Mouse (Mus musculus) C2C12 (cell line): ENCODE measurements around the gene Dnajc25. TPM values are rescaled to one million over a fixed set of nuclear protein-coding genes. Genes with fewer than 3 reads are reported as not detected.

Experiments
- H3K27me3 ChIP-seq: one replicate; pipeline ENCODE4 v1.6.1; 2011; ENCODE audit not compliant: control insufficient read depth, insufficient read depth, insufficient read length
- H3K36me3 ChIP-seq: one replicate; pipeline ENCODE4 v1.6.1; 2011; ENCODE audit not compliant: control insufficient read depth, insufficient read depth
- H3K4me3 ChIP-seq: one replicate; pipeline ENCODE4 v1.5.1; 2011; ENCODE audit warnings: mild to moderate bottlenecking, control low read depth; ENCODE audit not compliant: poor library complexity, insufficient read depth, severe bottlenecking
- H3K79me2 ChIP-seq: one replicate; pipeline ENCODE4 v1.6.1; 2011; ENCODE audit not compliant: control insufficient read depth, insufficient read depth
- H3K79me3 ChIP-seq: one replicate; pipeline ENCODE4 v1.6.1; 2011; ENCODE audit warnings: low read depth, control low read depth
- H3ac ChIP-seq: one replicate; pipeline ENCODE3; 2011; ENCODE audit warnings: low read depth; ENCODE audit not compliant: control insufficient read depth, insufficient read length
- CEBPB ChIP-seq: IDR thresholded peaks from one replicate; pipeline ENCODE4 v1.6.1; 2011; ENCODE audit warnings: low read depth, mild to moderate bottlenecking, control low read depth, moderate library complexity
- CTCF ChIP-seq: IDR thresholded peaks from one replicate; pipeline ENCODE4 v1.5.1; 2011; ENCODE audit not compliant: control insufficient read depth, insufficient read depth, insufficient read length
- FOSL1 ChIP-seq: IDR thresholded peaks from one replicate; pipeline ENCODE4 v1.8.0; 2011; ENCODE audit warnings: mild to moderate bottlenecking, low read length; ENCODE audit not compliant: poor library complexity, insufficient read depth, severe bottlenecking
- MAX ChIP-seq: IDR thresholded peaks from one replicate; pipeline ENCODE4 v1.6.1; 2011; ENCODE audit warnings: mild to moderate bottlenecking, control low read depth
- MYOD1 ChIP-seq: IDR thresholded peaks from one replicate; pipeline ENCODE4 v1.6.1; 2011; ENCODE audit warnings: low read depth; ENCODE audit not compliant: control insufficient read depth, insufficient read length
- MYOG ChIP-seq: IDR thresholded peaks from one replicate; pipeline ENCODE4 v1.6.1; 2011; ENCODE audit not compliant: control insufficient read depth, insufficient read length; ENCODE audit errors: extremely low read depth
- USF1 ChIP-seq: IDR thresholded peaks from one replicate; pipeline ENCODE4 v1.6.1; 2011; ENCODE audit warnings: low read depth, mild to moderate bottlenecking, control low read depth, moderate library complexity
- long read RNA-seq, 2 experiments: library from polyadenylated mRNA; unstranded; transcript quantifications; one replicate each; pipeline ENCODE4 v2.0.0; 2019 to 2020
- polyA plus RNA-seq: library from polyadenylated mRNA; unstranded; fragments of >200 nt; fragmentation: generic; extraction: Trizol; gene quantifications from one replicate; pipeline ENCODE4 v1.2.1, GENCODE M21; 2012; ENCODE audit warnings: missing spikeins

Gene Dnajc25
- polyA plus RNA-seq: 7.4 TPM
- long read RNA-seq, experiment 1, full-length matches to known transcripts: 22 of 38 reads
- long read RNA-seq, experiment 1, partial matches to known transcripts: 15 of 38 reads
- long read RNA-seq, experiment 1, other reads (novel, unspliced or antisense): 1 of 38 reads
- long read RNA-seq, experiment 2, full-length matches to known transcripts: 4 of 5 reads
- long read RNA-seq, experiment 2, partial matches to known transcripts: 1 of 5 reads
- long read RNA-seq, experiment 2, other reads (novel, unspliced or antisense): 0 of 5 reads

- Histone ChIP-seq H3K27me3 (no peaks in the 10 kb centered on the region), H3ac (no peak within 1 kb of the TSS), H3K79me3 (no peaks in the 10 kb centered on the region)
Measured at GRCm38 (mm10) chr4:58994762-58995161, at the start of gene Dnajc25. Dnajc25 (plus strand) TSS chr4:58995062.

DNA sequence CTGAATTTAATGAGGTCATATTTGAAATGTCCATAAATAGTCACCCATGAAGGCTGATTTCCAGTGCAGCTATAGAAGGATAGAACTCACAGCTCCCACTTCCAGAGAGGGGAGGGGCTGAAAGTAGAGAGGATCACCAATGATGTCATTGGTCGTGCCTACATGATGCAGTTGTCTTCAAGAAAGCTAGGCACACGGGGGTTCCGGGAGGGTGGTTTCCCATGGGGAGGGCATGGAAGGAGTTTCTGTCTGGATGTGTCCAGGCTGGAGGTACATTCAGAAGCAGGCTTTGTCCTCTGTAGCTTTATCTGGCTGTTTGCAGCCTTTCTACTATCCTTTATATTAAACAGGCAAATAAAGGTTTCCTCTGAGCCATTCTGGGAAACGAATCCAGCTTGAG, 46.5 kb upstream of the Dnajc25 start:
- Histone ChIP-seq H3K4me3 (no peak overlapping the region), H3ac (no peak overlapping the region), H3K27me3 (peaks cover 18% of the 10 kb centered on the region), H3K36me3 (no peaks in the 10 kb centered on the region), H3K79me3 (no peaks in the 10 kb centered on the region), H3K79me2 (no peaks in the 10 kb centered on the region)
- no peak for TF ChIP-seq USF1
- no peak for TF ChIP-seq MAX
- no peak for TF ChIP-seq FOSL1
- no peak for TF ChIP-seq MYOD1
- TF ChIP-seq CEBPB: no peak
- TF ChIP-seq CTCF: no peak
- TF ChIP-seq MYOG: no peak

More at GRCm38 (mm10) chr4:58994762-58995161, at the start of gene Dnajc25:
- Histone ChIP-seq H3K36me3 (no peaks in the 10 kb centered on the region), H3K79me2 (no peaks in the 10 kb centered on the region), H3K4me3 (no peak within 1 kb of the TSS)
- no peak for TF ChIP-seq CTCF
- no peak for TF ChIP-seq CEBPB

- no peaks in the 10 kb centered on the region for H3K79me3 ChIP-seq
- TF ChIP-seq CTCF: no peak
- TF ChIP-seq MYOD1: no peak
- no peak for TF ChIP-seq FOSL1
- no peak for TF ChIP-seq MAX
- no peak for TF ChIP-seq MYOG
- TF ChIP-seq CEBPB: no peak
- TF ChIP-seq USF1: no peak
- no peak overlapping the region for H3ac ChIP-seq
- no peaks in the 10 kb centered on the region for H3K79me2 ChIP-seq
- H3K36me3 ChIP-seq: no peaks in the 10 kb centered on the region
- no peak overlapping the region for H3K4me3 ChIP-seq
- no peaks in the 10 kb centered on the region for H3K27me3 ChIP-seq
Measured at GRCm38 (mm10) chr4:58952630-58953029, 42.2 kb upstream of the Dnajc25 start.

GRCm38 (mm10) chr4:58961719-58962118, 33.1 kb upstream of the Dnajc25 start:
- Histone ChIP-seq H3K36me3 (no peaks in the 10 kb centered on the region), H3K27me3 (no peaks in the 10 kb centered on the region), H3K4me3 (no peak overlapping the region), H3K79me2 (no peaks in the 10 kb centered on the region), H3ac (no peak overlapping the region), H3K79me3 (no peaks in the 10 kb centered on the region)
- TF ChIP-seq FOSL1: no peak
- TF ChIP-seq CEBPB: no peak
- no peak for TF ChIP-seq CTCF
- no peak for TF ChIP-seq MYOG
- TF ChIP-seq MYOD1: no peak
- no peak for TF ChIP-seq MAX
- no peak for TF ChIP-seq USF1

GRCm38 (mm10) chr4:58963271-58963670, 31.6 kb upstream of the Dnajc25 start:
- H3K79me3 ChIP-seq: no peaks in the 10 kb centered on the region
- H3K79me2 ChIP-seq: no peaks in the 10 kb centered on the region
- no peak for TF ChIP-seq MAX
- TF ChIP-seq MYOD1: no peak
- no peak for TF ChIP-seq CTCF
- TF ChIP-seq MYOG: no peak
- H3K27me3 ChIP-seq: no peaks in the 10 kb centered on the region
- H3K36me3 ChIP-seq: no peaks in the 10 kb centered on the region
- H3ac ChIP-seq: no peak overlapping the region
- no peak overlapping the region for H3K4me3 ChIP-seq

- Histone ChIP-seq H3K27me3 (no peaks in the 10 kb centered on the region), H3K79me3 (no peaks in the 10 kb centered on the region), H3K36me3 (no peaks in the 10 kb centered on the region), H3K4me3 (no peak overlapping the region), H3ac (no peak overlapping the region), H3K79me2 (no peaks in the 10 kb centered on the region)
- TF ChIP-seq FOSL1 (no peak), MYOG (no peak), CEBPB (no peak), MYOD1 (no peak), MAX (no peak), USF1 (no peak), CTCF (no peak)
Measured at GRCm38 (mm10) chr4:58965136-58965535, 29.7 kb upstream of the Dnajc25 start.
